Mouse (Mus musculus) liver, postnatal 0 days (tissue): ENCODE measurements around the gene Nek4. TPM values are rescaled to one million over a fixed set of nuclear protein-coding genes. Genes with fewer than 3 reads are reported as not detected.

ENCODE experiments used
- ATAC-seq: fragments of 200-750 bp; cut with Nextera tagmentation; 2 replicates; pipeline ENCODE4 v1.8.0; 2017; ENCODE audit warnings: mild to moderate bottlenecking, moderate library complexity
- DNase-seq: peaks from one replicate; pipeline ENCODE4 v3.0.0-alpha.2; 2016
- H3K27ac ChIP-seq: fragments of 300-500 bp; sonication (generic); 2 replicates; pipeline ENCODE4 v1.5.1; 2014; ENCODE audit warnings: antibody characterized with exemption, moderate library complexity, mild to moderate bottlenecking, low read depth
- H3K27me3 ChIP-seq: fragments of 300-500 bp; sonication (generic); 2 replicates; pipeline ENCODE4 v1.6.1; 2014; ENCODE audit warnings: low read length, control low read depth, mixed read lengths; ENCODE audit not compliant: insufficient read depth
- H3K36me3 ChIP-seq: fragments of 300-500 bp; sonication (generic); replicated peaks from 2 replicates; pipeline ENCODE4 v1.6.1; 2014; ENCODE audit warnings: mild to moderate bottlenecking, control low read depth, low read length, moderate library complexity, mixed read lengths; ENCODE audit not compliant: insufficient read depth
- H3K4me1 ChIP-seq: fragments of 300-500 bp; sonication (generic); 2 replicates; pipeline ENCODE4 v1.6.1; 2014; ENCODE audit warnings: antibody characterized with exemption, mild to moderate bottlenecking, control low read depth; ENCODE audit not compliant: insufficient read depth
- H3K4me2 ChIP-seq: fragments of 300-500 bp; sonication (generic); 2 replicates; pipeline ENCODE4 v1.6.1; 2014; ENCODE audit warnings: low read depth, mild to moderate bottlenecking, low read length, moderate library complexity, mixed read lengths
- H3K4me3 ChIP-seq: fragments of 300-500 bp; sonication (generic); 2 replicates; pipeline ENCODE4 v1.5.1; 2014; ENCODE audit warnings: low read depth, low read length
- H3K9ac ChIP-seq: fragments of 300-500 bp; sonication (generic); replicated peaks from 2 replicates; pipeline ENCODE4 v1.6.1; 2014; ENCODE audit warnings: mild to moderate bottlenecking, moderate library complexity
- H3K9me3 ChIP-seq: fragments of 300-500 bp; sonication (generic); 2 replicates; pipeline ENCODE4 v1.6.1; 2016; ENCODE audit warnings: mild to moderate bottlenecking, control low read depth, low read length, mixed read lengths
- CTCF ChIP-seq: sonication (generic); IDR thresholded peaks from 2 replicates; pipeline ENCODE4 v1.5.1; 2016; ENCODE audit warnings: antibody characterized with exemption, low read depth
- EP300 ChIP-seq: IDR thresholded peaks from 2 replicates; pipeline ENCODE4 v1.6.1; 2016; ENCODE audit warnings: antibody characterized with exemption, low read depth, mild to moderate bottlenecking
- WGBS: fragments of 180-500 bp; shearing (Covaris S2); extraction: QIAGEN DNeasy Blood & Tissue Kit; methylation state at CpG from one replicate; pipeline ENCODE4 v1.1.7; 2014; ENCODE audit not compliant: insufficient replicate concordance; 5-methylcytosine and 5-hydroxymethylcytosine counted together
- polyA plus RNA-seq: library from polyadenylated mRNA; unstranded; fragments of >200 nt; fragmentation: Nextera tagmentation; extraction: Ambion mirVana; gene quantifications from 2 replicates; pipeline ENCODE4 v1.2.1, GENCODE M21; 2015

The Nek4 gene
- 2.8 and 3.1 TPM in 2 replicates for polyA plus RNA-seq

DNA sequence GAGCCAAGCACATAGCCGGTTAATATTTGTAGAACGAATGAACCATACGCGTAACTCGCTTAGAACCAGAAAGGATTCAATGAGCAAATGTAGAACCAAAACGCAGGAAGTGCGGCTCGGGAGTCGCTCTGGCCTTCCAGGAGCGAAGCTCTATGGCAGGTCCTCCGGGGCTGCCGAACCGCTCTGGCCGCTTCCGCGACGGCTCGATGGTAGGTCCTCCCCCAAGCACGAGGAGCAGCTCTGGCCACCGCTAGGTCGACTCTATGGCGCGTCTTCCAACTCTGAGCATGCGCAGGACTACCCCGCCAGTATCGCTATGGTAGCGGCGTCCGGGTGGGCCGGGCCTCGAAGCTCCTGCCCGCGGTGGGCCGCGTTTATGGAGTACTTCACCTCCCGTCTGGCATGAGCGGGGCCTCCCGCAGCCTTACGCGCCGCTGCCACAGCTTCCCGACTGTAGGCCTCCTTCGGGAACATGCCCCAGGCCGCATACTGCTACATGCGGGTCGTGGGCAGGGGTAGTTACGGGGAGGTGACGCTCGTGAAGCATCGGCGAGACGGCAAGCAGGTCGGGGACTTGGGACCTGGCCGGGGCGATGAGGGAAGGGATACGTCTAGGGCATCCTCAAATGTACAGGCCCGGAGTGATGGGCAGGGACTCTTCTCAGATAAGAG is at the start of gene Nek4:
TSS of gene Nek4 (plus strand) at position 224 of the 672 bp plus-strand sequence.
- H3K9me3 ChIP-seq, result no peaks in the 10 kb centered on the region
- H3K27ac ChIP-seq, result peak within 1 kb of the TSS; percentile 73
- peaks cover 11% of the 10 kb centered on the region for H3K4me1 ChIP-seq
- DNase-seq (peak; percentile 95), ATAC-seq (peak; percentile 98)
- no peaks in the 10 kb centered on the region for H3K27me3 ChIP-seq
- no peaks in the 10 kb centered on the region for H3K36me3 ChIP-seq
- H3K9ac ChIP-seq, result peak within 1 kb of the TSS; percentile 80
- peak within 1 kb of the TSS; percentile 92 for H3K4me2 ChIP-seq
- peak within 1 kb of the TSS; percentile 69 for H3K4me3 ChIP-seq
- under 1% methylated on average over 57 of the region's 57 CpGs for WGBS
- TF ChIP-seq EP300 (0 out of 2 replicates have a peak, but pooled peaks have one; percentile 42), CTCF (peak; percentile 40)

DNA sequence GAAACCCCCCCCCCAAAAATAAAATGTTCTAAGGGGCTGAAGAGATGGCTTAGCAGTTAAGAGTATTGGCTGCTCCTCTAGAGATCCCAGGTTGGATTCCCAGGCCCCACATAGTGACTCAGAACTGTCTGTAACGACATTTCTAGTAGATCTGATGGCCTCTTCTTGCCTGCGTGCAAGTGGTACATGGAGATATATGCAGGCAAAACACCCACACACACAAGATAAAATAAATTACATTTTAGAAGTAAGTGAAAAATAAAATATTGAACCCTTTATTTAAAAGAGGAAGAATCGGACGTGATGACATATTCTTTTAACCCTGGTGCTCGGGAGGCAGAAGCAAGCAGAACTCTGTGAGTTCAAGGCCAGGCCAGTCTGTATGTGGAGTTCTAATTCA is 48.5 kb upstream of the Nek4 start:
- Histone ChIP-seq H3K4me2 (no peak overlapping the region), H3K27me3 (no peaks in the 10 kb centered on the region), H3K4me1 (no peaks in the 10 kb centered on the region), H3K9ac (no peak overlapping the region), H3K27ac (no peak overlapping the region), H3K36me3 (peaks cover 22% of the 10 kb centered on the region), H3K4me3 (no peak overlapping the region), H3K9me3 (no peaks in the 10 kb centered on the region)
- DNase-seq (no peak), ATAC-seq (no peak)
- WGBS, result 61% methylated on average over 5 of the region's 5 CpGs
- TF ChIP-seq CTCF, result no peak
- no peak for TF ChIP-seq EP300

- no peaks in the 10 kb centered on the region for H3K4me1 ChIP-seq
- no peak overlapping the region for H3K27ac ChIP-seq
- no peaks in the 10 kb centered on the region for H3K27me3 ChIP-seq
- H3K9ac ChIP-seq, result no peak overlapping the region
- H3K9me3 ChIP-seq, result no peaks in the 10 kb centered on the region
- peaks cover 20% of the 10 kb centered on the region for H3K36me3 ChIP-seq
- DNase-seq (no peak), ATAC-seq (no peak)
- H3K4me3 ChIP-seq, result no peak overlapping the region
- H3K4me2 ChIP-seq, result no peak overlapping the region
- no peak for TF ChIP-seq EP300
- no peak for TF ChIP-seq CTCF
- 48% methylated on average over 3 of the region's 3 CpGs for WGBS
Measured at GRCm38 (mm10) chr14:30903036-30903435, 48.1 kb upstream of the Nek4 start.

- Histone ChIP-seq H3K9me3 (no peaks in the 10 kb centered on the region), H3K4me2 (no peak overlapping the region), H3K4me1 (peaks cover 8% of the 10 kb centered on the region; the same call in 1 of the 2 replicates), H3K9ac (no peak overlapping the region), H3K36me3 (peaks cover 20% of the 10 kb centered on the region), H3K4me3 (no peak overlapping the region), H3K27me3 (no peaks in the 10 kb centered on the region), H3K27ac (no peak overlapping the region)
- ATAC-seq, result no peak
- DNase-seq, result no peak
- WGBS, result 73% methylated on average over 8 of the region's 8 CpGs
- no peak for TF ChIP-seq EP300
- TF ChIP-seq CTCF, result no peak
Measured at GRCm38 (mm10) chr14:30904307-30904706, 46.9 kb upstream of the Nek4 start.

- no peak overlapping the region for H3K4me3 ChIP-seq
- no peaks in the 10 kb centered on the region for H3K27me3 ChIP-seq
- H3K4me1 ChIP-seq, result peaks cover 8% of the 10 kb centered on the region; the same call in 1 of the 2 replicates
- DNase-seq (no peak), ATAC-seq (no peak)
- TF ChIP-seq EP300 (no peak), CTCF (no peak)
- H3K4me2 ChIP-seq, result no peak overlapping the region
- H3K36me3 ChIP-seq, result peaks cover 13% of the 10 kb centered on the region
- 81% methylated on average over 6 of the region's 6 CpGs for WGBS
- no peaks in the 10 kb centered on the region for H3K9me3 ChIP-seq
- H3K27ac ChIP-seq, result no peak overlapping the region
- no peak overlapping the region for H3K9ac ChIP-seq
Measured at GRCm38 (mm10) chr14:30906001-30906400, 45.2 kb upstream of the Nek4 start.

DNA sequence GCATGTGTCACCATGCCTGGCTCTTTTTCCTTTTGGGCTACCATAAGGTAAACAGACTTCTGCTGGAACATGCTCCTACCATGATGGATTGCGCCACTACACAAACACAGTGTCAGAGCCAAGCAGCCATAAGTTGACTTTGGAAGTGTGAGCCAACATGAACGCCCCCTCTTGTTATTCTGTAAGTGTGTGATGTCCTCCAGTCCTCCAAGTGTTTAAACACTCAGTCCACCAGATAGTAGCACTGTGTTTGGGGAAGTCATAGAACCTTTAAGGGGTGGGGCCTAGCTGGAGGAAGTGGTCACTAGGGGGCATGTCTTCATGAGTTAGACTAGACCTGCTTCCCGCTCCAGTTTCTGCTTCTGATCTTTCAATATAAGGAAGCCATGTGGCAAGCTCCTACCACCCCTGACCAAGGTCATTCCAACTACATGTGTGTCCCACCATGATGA is 43.3 kb upstream of the Nek4 start:
- Histone ChIP-seq H3K4me2 (no peak overlapping the region), H3K9me3 (no peaks in the 10 kb centered on the region), H3K9ac (no peak overlapping the region), H3K36me3 (peaks cover 16% of the 10 kb centered on the region), H3K4me3 (no peak overlapping the region), H3K27ac (peak overlapping the region; percentile 74), H3K4me1 (peaks cover 8% of the 10 kb centered on the region; the same call in 1 of the 2 replicates), H3K27me3 (no peaks in the 10 kb centered on the region)
- TF ChIP-seq EP300, result 0 out of 2 replicates have a peak, but pooled peaks have one; percentile 62
- peak; percentile 43; the same call in 1 of the 2 replicates for TF ChIP-seq CTCF
- ATAC-seq (peak; percentile 83), DNase-seq (peak; percentile 60)
- WGBS, result 46% methylated on average over 3 of the region's 3 CpGs
